Mouse (Mus musculus) heart, adult 2 months (tissue): Measurements from ENCODE around the gene Bloc1s6.

ENCODE experiments used
- CTCF ChIP-seq: fragments of 200-600 bp; IDR thresholded peaks from 2 replicates; pipeline ENCODE4 v1.8.1; 2022; ENCODE audit warnings: antibody characterized with exemption, mild to moderate bottlenecking, moderate library complexity
- POLR2A ChIP-seq: fragments of 200-500 bp; IDR thresholded peaks from 2 replicates; pipeline ENCODE4 v1.6.1; 2011; ENCODE audit warnings: mild to moderate bottlenecking, low read depth, low read length, control low read depth; ENCODE audit not compliant: insufficient read depth

GRCm38 (mm10) chr2:122715148-122715692 lies 23.1 kb upstream of the Bloc1s6 start:
- TF ChIP-seq POLR2A = no peak
- TF ChIP-seq CTCF = no peak
